Mouse (Mus musculus) lung, postnatal 10 days (tissue): ENCODE results near the gene Irf5.

Source experiments
- DNase-seq: peaks from one replicate; pipeline ENCODE4 v3.0.0; 2021

Gene Irf5

DNA sequence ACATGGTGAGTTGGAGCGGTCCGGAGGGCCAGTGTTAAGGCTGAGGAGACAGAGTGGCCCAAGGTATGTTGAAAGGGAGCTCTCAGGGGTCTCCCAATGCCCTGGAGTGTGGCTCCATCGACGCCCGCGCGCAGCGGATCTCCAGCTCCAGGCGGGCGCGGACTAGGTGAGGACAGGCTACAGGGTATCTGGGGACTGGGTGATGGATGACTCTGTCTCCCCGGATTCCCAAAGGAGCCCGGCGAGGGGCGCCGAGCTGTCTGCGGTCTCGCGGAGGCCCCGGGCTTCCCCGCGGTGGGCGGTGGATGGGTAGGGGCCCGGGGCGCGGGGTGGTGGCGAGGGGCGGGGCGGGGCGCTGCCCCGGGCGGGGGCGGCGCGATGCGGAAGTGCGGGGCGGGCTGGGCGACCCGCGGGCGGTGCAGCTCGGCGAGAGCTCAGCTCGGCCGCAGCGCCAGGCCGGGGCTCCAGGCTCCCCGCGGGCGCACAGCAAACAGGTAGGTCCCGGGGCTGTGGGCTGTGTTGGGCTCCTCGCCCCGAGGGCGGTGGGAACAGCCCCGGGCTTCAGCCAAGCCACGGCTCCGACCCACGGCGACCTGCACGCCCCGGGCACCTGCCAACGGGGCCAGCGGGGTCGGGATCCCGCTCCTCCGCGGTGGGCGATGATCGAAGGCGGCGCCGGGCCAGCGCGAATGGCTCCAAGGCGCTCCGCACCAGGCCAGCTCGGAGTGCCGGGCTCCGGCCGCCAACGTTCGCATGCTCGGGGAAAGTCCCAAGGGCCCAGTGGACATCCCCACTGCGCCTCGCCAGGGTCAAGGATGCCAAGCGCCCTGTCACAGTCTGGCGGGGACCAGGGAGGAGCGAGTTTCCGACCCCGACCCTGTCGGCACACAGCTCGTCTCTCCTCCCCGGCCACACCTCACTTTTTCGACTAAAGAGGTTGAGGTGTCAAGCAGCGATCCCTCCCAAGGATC lies at the start of gene Irf5:
TSS of gene Irf5 (plus strand) at position 345 of the 971 bp plus-strand sequence.
- peak; percentile 40 for DNase-seq

DNA sequence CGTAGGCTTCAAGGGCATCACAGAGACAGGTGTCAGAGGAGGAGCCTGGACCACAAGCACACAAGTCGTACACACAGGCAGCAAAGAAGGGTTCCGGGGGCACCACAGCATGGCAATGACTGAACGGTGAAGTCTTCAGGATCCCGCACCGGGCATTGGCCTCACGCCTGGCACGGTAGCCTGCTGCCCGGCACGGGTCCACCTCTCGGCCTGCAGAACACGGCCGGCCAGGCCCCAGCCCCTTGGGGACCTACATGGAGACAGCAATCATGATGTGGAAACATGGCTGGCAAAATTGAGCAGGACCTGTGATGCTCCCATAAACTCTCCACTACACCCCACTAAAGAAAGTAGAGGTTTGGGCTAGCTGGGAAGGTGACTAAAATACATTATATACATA lies 43.7 kb upstream of the Irf5 start:
- DNase-seq: no peak

DNA sequence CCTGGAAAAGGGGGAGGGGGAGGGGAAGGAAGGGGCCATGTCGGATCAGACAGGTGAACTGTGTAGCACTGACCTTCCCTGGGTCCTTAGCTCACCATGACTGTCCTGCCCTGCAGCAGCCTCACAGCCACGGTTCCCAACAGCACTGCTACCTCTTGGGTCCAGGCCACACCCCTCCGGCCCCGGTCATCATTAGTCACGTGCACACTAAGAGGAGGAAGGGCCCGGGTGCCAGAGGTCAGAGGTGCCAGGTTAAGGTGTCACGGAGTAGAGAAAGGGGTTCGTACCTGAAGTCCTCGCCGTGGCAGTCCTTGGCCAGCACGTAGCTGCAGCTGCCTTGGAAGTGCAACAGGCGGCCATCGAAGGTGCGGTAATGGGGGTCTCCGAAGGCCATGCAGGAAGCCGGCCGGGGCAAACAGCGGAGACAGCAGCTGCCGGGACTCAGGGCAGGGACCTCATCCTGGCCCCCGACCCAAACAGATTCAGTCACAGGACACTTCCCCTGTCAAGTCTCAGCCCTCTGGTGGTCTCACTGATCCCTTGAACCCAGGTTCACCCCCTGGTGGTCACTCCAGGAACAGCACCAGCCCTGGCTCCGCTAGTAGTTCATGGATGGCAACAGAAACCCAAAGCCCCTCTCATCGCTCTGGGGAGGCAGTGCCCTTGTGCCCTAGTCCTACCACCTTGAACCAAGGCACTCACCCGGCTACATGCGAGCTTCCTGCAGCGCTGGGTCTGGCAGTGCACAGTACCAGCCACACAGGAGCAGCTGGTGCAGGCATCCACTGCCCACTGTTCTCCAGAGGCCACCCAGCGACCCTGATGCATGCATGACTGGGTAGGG lies 41.5 kb upstream of the Irf5 start:
- peak; percentile 85 for DNase-seq

DNA sequence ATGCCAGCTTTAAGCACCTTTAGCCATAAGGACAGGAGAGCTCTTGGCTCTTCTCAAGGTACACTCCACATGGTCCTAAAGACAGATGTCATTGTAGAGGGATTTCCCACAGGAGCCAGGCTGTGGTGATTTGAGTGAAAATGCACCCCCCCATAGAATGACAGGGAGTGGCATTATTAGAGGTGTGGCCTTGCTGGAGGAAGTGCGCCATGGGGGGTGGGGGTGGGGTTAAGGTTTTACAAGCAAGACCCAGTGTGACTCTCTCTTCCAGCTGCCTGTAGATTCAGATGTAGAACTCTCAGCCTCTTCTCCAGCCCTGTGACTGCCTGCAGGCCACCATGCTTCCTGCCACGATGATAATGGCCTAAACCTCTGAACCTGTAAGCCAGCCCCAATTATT lies 40.5 kb upstream of the Irf5 start:
- no peak for DNase-seq

DNA sequence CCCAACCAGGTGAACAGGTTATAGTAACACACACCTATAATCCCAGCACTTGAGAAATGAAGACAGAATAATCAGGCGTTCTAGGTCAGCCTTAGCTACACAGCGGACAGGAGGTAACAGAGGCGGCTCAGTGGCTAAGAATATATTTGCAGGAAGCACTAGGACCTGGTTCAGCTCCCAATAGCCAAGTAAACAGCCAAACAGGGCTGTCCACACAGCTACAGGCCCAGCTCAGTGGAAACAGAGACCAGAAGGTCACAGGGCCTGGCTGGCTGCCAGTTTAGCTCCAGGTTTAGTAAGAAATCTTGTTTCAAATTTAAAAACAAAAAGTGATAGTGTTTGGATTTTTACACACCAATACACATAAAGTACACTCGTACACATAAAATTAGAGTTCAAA lies 32.3 kb upstream of the Irf5 start:
- DNase-seq: peak; percentile 46

DNA sequence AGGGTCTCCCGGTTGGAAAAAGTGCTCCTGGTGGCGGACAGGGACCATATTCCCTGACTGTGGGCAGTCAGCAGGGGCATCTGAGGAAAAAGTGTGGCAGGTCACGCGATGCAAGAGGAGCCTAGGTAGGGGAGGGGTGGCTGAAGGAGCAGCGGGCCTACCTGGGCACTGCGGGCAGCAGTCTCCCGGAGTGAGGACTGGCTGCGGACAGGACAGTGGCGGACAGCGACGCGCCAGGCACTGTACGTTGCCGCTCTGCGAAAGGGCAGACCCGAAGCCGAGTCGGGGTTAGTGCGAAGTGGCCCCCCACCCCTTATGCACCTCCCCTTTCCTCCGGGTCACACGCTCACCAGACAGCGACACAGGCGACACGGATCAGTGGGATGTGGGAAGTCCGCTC lies 30.2 kb upstream of the Irf5 start:
- no peak for DNase-seq

DNA sequence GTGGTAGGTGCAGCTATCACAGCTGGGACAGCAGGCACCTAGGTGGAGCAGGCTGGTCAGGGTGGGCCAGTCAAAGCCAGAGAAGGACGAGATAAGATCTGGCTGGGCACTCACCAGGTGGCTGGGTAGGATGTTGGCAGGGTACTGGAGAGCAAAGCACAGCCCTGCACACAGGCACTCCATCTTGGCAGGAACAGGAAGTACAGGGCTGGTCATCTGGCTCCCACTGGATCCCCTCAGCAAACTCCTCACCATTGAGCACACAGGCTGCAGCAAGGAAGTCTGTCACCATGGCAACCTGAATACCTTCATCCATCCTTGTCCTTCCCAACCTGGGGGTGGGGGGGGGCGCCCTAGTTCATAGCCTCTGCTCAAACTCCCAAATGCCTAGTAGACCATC lies 28.6 kb upstream of the Irf5 start:
- no peak for DNase-seq

DNA sequence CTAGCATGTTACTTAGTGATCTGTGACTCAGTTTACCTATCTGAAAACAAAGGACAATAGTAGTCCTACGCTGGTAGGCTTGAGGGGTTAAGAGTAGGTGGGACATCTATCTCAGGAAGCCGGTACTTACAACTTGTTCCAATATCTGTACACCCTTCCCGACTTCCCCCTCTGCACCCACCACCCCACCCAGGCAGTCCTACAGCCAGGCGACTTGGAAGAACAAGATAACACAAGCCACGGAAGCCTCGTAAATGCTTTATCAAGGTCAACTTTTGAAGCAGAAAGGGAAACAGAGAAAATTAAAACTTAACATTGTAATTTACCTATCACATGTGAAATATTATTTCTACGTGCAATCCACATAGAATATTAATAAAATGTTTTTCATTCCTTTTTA lies 26.2 kb upstream of the Irf5 start:
- DNase-seq: no peak

DNA sequence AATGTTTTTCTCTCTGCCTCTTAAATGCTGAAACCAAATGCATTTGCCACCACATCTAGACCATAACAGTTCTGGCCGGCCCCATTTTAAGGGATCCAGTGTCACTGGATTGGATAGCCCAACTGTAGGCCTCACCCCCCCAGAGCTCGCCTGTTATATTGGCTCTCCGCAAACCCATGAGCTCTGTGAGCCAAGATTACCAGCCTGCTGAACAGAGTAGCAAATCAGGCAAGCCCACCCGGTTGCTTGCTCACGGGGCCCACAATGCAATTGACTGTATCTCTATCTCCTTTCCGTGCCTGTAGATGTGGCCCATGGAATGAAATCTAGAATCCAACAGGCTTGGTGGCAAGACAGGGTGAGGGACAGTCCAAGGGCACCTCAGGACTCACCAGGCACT lies 25.6 kb upstream of the Irf5 start:
- no peak for DNase-seq

DNA sequence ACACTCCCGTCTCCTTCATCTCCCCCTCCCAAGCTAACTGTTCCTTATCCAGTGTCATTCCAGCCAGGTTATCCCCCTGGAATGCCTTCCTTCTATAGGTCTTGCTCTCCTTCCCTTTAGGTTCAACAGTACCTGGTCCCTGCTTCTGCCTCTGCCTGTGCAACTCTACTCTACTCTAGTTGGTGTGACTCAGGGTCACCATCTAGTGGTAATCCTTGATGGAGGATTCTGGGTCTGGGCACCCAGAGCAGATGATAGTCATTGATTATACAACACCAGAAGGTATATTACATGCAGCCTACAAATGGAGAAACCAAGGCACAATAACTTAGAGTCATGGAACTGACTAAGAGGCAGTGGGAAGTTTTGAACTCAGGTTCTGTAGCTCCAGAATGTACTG lies 24.8 kb upstream of the Irf5 start:
- no peak for DNase-seq

DNA sequence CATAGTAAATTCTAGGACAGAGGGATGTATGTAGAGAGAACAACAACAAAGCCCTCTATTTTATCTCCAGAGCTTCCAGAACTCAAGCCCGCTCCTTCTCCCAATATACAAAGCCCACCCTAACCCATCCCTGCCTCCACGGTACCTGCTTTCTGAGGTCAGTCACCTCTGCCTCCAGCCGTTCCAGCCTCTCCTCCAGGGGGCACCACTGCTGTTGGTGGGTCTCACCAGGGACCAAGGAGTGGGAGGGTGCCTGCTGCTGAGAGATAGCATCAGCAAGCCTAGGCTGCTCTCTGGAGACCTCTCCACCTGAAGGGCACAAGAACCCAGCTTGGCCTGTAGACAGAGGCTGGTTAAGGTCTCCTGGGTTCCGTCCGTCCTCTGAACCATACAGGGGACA lies 20.9 kb upstream of the Irf5 start:
- DNase-seq: no peak

DNA sequence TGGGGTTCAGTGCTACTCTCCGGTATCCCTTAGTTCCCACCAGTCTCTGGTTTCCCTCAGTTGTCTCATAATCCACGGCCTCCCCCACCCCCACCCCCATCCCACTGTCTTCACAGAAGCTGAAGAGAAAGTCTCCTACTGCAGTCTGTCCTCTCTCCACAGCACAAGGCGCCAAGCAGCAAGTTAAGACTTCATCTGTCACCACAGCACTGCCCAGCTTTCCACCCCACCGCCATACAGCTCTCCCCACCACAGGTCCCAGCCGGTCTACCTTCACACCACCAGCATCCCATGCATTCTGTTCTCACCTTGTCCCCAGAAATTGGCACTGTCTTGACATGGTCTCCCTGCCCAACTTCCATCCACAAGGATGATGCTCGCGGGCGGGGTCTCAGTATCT lies 19.6 kb upstream of the Irf5 start:
- no peak for DNase-seq

DNA sequence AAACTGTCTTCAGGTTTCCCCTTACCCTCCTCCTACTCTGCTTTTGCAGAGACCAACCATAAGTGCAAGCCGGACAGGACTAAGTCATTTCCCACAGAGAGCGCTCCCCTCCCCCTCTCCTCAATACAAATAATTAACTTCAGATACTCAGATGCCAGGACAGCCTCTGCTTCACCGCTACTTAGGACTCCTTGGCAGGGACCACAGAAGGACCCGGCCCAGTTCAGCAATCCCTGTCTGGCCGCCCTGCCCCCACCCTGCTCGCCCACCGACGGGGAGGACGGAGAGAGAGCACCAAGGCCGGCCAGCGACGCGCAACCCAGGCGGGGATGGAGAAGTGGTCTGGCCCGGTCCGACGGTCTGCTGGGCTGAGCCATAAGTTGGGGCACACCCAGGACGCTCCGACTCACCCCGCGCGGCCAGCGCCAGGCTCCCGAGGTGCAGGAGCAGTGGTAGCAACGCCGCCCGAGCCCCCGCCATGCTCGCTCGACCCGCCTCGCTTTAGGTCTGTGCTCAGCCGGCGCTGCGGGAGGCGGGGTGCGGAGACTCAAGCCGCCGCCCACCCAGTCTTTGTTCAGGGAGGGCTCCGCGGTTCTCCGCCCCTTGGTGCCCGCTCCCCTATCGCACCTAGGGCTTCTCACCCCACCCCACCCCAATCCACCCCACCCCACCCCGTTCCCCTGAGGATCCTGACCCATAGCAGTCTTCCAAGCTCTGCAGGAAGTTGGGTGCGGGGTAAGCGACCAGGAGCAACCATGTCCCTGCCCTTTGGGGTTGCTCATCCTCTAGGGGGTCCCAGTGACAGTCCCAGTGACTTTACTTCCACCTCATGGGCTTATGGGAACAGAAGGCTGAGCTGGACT lies 18.7 kb upstream of the Irf5 start, which contains the start of gene Kcp:
TSS of gene Kcp (minus strand) at position 506 of the 863 bp plus-strand sequence.
- peak; percentile 46 for DNase-seq

DNA sequence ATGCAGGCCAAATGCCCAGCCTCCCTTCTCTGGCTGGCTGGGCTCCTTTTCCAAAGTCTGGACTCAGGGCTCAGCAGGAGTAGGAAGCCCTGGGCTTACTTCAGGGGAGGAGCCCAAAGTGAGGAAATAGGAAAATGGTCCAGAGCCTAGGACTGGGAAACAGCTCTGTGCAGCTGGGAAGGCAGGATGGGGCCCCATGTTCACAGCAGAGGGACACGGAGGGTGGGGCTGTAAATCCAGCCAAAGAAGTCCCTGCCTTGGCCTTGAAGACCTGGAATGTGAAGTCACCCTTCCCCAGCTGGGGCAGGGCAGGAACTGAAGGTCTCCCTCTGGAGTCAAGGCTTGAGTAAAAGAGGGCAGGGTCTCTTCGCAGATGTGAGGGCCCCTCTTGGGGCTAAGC lies 17.3 kb upstream of the Irf5 start:
- no peak for DNase-seq

DNA sequence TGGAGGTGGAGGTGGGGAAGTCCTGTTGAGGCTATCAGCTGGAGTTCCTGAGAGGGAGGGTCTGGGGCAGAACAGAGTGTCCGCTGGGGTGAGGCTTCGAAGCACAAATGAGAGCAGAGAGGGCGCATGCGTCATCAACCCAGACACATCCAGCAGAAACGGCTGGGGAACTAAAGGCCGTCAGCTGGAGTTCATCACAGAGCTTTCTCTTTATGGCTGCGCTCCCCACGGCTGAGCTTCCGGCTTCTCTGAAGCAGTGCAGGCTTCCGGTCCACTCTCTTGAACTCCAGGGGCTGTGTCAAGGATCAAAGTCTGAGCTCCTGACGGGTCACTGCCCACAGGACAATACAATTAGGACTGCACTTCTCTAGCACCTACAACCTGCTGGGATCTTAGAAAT lies 13.1 kb upstream of the Irf5 start:
- DNase-seq: peak; percentile 67

DNA sequence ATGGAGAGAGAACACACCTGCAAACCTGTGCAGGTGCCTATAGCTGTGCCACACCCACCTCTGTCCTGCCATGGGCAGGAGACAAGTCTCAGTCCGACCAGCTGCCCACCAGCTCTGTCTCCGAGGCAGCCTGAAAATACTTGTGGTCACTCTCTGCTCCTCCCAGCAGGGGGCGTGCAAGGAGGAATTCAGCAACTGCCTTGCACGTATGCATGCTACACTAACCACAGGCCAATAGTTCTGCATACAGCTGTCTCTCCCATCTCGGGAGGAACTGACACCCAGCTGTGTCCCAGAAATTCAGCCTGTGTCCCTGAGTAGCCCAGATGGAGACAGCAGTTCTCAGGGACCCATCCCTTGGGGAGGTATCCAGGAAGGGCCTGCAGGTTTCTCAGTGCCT lies 9.3 kb upstream of the Irf5 start:
- DNase-seq: peak; percentile 87

DNA sequence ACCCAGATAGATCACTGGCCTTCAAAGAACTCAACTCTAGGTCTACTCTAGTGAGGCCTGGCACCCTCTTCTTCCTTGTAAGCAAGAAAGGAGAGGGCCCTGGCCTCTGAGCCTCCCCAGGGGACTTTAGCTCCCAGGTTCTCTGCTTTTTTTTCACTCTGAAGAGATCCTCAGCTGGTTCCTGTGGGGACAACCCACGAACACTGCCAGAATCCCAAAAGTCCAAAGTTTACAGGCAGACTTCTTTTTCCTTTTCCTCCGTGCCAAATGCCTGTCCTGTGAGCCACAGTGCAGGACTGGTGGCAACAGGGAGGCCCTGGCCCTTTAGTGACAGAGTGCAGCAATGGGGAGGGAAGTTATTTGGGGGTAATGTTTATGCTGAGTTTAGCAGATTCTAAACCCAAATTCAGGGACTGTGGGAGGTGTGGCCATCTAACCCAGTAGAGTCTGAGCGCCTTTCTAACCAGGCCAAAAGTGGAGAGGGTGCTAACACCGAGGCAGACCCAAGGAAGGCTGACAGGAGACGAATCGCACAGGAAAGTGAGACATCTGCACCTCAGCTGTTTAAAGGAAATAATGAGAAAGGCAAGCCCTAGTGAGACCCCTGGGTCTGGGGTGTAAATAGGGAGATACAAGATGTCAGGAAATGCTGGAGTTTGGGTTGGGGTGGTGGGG lies 3.7 kb upstream of the Irf5 start:
- no peak for DNase-seq

DNA sequence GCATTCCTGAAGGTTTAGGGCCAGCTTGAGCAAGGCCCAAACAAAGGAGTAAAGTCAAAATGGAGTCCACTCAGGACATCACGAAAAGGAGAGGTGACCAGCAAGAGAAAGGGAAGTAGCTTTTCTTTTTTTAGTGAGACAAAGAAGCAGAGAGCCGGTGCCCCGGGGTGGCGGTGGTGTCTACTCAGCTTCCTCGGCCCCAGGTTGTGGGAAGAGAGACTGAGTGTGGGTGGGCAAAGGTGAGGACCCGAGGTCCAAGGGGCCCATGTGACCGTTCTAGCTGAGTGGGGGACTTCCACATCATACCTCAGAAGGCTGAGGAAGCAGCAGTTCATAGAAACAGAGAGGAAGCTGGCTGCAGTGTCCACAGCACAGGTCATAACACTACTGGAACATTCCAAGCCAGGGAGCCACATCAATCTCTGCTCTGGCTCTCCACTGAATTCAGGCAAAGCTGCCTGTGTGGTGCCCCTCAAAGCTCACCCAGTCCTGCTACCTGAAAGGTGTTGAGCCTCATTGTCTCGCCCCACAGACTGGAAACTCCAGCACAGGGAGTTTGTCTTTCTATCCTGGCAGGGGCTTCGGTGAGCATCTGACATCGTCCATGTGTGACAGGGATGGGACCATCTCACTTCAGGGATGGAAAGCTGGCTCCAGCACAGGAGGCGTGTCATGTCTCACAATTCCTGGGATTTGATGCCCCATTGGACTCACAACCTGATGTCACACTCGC lies 3.0 kb upstream of the Irf5 start:
- DNase-seq: no peak

DNA sequence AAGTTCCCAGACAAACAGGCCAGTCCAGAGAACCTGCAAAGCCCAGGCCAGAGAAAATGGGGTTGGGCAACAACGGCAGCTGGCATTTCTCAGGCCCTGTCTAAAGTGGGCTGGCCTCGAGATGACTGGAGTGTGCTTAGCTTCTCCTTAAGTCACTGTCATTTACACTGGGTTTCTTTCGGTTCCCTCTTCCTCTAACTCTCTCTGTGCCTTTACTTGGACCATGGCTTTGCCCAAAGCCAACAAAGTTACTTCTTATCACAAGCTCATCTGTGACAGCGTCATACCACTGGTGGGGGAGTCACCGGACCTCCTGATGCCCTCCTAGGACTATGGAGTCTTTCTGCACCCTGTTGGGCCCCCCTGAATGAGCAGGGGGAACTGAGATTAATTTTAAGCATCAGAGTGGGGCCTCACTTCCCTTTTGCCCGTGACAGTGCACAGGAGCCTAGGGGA lies 2.4 kb upstream of the Irf5 start:
- peak; percentile 65 for DNase-seq

DNA sequence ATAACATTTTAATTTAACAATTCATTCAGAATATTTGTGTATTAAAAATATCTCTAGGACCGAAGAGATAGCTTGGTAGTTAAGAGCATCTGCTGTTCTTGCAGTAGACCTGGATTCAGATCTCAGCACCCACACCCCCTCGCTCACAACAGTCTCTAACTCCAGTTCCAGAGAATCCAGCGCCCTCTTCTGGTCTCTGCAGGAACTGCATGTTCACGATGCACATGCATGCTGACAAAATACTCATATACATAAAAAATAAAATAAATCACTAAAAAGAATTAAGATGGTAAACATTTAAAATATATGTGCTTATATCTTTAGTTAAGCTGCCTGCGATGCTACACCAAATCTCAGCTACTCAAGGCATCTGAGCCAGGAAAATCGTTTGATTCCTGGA lies 1.2 kb upstream of the Irf5 start:
- no peak for DNase-seq

DNA sequence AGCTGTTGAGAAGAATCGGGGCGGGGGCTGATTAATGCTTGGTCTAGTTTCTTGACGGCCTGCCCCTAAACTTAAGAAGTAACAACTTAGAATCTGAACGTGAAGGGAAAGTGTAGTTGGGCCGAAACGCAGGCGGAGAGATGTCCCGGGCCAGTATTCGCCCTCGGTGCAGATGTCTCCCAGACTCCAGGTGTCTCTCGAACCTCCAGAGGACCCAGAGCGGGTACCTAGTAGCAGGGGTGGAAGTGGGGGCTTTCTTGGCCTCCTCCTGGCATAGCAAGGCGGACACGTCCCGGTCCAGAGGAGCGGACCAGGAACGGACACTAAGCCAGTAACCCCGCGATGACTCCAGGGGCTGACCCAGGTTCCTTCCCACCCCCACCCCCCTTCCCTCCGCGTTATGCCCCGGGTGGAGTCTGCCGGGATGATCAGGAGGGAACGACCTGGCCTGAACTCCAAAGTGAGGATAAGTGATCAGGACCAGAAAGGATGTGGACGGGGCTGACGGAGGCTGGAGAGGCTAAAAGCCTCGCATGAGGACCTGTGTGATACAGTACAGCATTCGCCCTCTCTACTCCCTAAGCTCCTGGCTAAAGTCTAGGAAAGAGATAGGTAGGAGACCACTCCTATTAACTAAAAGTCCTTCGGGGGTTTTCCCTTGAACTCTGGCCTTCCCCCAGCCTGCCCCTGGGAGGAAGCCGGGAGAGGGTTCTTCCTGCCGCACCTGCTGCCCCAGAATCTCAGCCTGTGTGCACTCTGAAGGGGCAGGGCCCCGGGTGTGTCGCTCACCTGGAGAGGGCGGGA lies 1.1 kb downstream of the Irf5 start:
- DNase-seq: no peak
